Mouse (Mus musculus) testis, postnatal 10 days (tissue): ENCODE data around the gene Bcl2.

Experiments used
- DNase-seq: peaks from one replicate; pipeline ENCODE4 v3.0.0; 2021; ENCODE audit warnings: low spot score

Gene Bcl2

DNA sequence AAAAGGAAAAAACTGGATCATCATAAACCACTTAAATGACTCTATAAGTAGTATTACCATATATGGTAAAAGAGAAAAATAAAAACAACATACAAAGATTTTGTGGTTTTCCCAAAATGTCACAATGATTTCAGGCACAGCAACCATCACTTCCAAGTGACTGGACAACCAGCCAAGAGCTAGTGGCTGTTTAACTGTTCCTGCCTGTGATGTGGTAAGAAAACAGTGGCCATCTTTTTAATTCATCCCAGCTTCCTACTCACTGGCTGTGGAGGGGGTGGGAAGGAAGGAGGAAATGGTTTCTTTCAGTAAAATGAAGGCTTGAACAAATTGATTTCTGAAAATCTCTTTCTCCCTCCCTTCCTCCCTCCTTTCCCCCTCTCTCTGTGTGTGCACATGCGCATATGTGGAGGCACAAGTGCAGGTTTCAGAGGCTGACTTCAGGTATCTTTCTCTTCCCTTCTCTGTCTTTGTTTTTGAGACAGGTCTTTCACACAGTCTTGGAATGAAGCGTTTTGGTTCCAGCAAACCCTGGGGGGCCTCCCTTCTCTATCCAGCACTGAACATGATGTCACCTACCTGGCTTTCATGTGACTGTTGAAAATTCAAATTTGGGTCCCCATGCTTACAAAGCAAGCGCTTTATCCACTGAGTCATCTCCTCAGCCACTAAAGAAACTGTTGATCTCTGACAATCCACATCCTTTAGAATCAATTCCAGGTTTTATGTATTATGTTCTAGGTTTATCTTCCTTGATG, 93.7 kb downstream of the Bcl2 start:
- no peak for DNase-seq

DNA sequence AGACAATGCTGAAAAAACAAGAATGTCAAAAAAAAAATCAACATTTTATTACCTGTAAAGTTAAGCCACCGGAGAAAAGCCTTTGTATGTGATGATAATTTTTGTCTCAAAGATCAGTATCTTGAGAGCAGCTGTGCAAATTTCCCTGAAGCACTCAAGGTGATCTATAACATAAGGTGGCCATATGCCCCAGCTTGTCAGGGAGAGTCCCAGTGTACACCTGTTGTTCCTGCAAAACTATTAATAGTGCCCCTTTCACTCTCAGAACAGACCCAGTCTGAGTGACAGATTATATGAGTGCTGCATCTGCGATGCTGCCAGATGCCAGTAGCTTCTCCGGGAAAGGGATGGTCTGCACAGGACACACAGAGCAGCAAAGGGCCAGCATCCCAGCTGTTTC, 95.3 kb downstream of the Bcl2 start:
- no peak for DNase-seq

DNA sequence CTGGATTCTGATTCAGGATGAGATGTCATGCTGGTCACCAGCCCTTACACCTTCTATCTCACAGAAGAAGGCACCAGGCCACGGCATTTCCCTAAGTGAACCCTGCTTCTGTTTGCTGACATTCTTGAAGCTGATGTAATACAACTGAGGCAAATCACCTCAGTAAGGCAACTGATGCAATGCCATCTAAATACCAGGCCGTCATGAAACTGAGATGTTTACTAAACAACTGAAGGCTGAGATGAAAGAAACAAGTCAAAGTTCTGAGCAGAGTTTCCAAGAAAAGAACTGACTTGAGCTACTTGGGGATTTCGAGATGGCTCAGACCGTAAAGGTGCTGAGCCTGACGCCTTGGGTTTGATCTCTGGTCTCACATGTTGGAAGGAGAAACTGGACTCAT, 97.1 kb downstream of the Bcl2 start:
- DNase-seq = no peak

DNA sequence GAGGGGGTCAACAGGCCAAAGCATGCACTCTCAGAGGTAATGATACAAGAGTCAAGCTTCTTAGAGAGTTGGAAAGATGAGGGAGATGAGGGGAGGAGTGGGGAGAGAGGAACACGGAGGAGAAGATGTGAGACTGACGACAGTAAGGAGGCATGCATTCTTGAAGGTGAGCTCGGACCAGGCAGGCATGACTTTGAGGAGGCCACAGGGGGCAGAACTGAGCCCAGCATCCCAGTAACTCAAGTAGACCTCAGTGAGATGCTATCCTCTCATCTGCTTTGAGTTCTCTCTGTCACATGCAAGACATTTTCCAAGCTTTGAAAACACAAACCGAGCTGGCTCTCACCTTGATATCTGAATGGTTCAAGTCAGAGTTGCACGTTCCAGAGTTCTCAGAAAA, 100.7 kb downstream of the Bcl2 start:
- no peak for DNase-seq

GRCm38 (mm10) chr1:106612166-106613031, 101.7 kb downstream of the Bcl2 start:
- no peak for DNase-seq

DNA sequence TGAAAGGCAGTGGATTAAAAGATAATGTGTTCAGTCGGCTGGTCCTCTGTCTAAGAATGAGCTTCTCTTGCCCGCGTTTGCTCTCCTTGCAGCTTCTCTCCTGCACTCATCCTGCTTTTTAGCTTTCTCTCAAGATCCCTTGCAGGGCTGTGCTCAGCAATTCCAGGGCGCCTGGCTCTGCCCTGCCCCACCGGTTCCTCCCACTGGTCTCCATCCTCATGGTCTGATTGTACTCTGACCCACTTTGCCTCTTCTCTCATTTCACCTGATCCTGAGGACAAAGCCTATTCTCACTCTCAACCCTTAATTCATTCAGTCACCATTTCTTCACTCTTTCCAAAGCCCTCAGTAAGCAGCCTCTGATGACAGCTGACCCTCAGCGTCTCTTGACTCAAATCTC, 102.8 kb downstream of the Bcl2 start:
- no peak for DNase-seq

GRCm38 (mm10) chr1:106608098-106608778, 105.8 kb downstream of the Bcl2 start:
- DNase-seq = no peak

- DNase-seq = no peak
Observed at GRCm38 (mm10) chr1:106606951-106607350, 107.1 kb downstream of the Bcl2 start.

DNA sequence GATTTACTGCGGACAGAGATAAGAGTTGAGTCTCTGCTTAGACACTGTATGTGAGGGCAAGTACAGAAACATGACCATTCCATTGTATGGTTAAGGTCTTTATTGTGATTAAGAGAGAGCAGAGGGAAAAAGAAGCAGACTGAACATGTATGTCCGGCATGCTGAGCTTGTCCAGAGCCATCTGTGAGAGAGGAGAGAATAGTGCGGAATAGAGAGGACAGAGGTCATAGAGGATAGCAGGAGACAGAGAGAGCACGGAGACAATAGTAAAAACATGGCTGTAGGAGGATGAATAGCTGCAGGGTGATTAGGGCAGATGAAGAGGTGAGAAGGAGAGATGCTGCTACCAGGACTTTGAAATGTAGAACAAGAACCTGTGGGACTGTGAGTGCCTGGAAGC, 110.7 kb downstream of the Bcl2 start:
- no peak for DNase-seq

GRCm38 (mm10) chr1:106602941-106603340, 111.1 kb downstream of the Bcl2 start:
- DNase-seq = no peak

DNA sequence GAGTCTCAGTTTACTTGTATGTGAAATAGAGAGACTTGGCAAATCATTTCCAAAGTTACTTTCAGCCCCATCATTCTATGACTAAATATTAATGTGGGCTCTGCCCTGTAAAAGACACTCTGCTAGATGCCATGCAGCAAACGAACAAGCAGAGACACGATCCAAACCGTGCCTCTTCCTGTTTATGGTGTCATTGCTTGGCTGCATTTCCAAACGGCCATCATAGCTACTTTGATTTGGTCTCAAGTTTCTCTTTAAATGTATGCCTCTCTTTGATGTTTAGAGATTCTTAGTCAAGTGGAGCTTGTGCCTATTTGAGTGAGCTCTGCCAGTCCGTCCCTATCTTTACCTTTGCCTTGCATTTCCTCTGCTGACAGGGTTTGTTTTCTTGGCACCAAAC, 111.5 kb downstream of the Bcl2 start:
- DNase-seq = no peak

- DNase-seq = no peak
Observed at GRCm38 (mm10) chr1:106601247-106601646, 112.8 kb downstream of the Bcl2 start.

- DNase-seq = no peak
Observed at GRCm38 (mm10) chr1:106600841-106601240, 113.2 kb downstream of the Bcl2 start.

- no peak for DNase-seq
Observed at GRCm38 (mm10) chr1:106598292-106598583, 115.8 kb downstream of the Bcl2 start.

GRCm38 (mm10) chr1:106597575-106598291, 116.3 kb downstream of the Bcl2 start:
- DNase-seq = no peak

GRCm38 (mm10) chr1:106596380-106596779, 117.7 kb downstream of the Bcl2 start:
- DNase-seq = no peak

- no peak for DNase-seq
Observed at GRCm38 (mm10) chr1:106595286-106595885, 118.7 kb downstream of the Bcl2 start.

- DNase-seq = no peak
Observed at GRCm38 (mm10) chr1:106591180-106591774, 122.8 kb downstream of the Bcl2 start.

DNA sequence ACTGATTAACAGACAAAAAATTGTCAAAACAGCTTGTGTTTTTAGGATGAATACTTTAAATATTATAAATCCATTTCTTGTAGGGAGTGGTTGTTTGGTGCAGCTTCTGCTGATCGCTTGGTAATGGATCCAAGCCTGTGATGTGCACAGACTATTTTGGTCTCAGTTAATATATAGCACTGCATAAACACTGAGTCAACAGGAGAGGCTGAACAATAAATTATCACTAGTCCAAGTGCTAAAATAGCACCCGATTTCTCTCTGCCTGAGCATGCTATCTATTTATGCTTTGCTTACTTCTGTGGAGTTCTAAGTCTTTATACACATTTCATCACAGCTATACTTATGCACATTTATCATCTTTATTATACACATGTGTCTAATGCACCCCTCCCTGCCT, 124.9 kb downstream of the Bcl2 start:
- no peak for DNase-seq

- DNase-seq = no peak
Observed at GRCm38 (mm10) chr1:106587866-106588470, 126.1 kb downstream of the Bcl2 start.

GRCm38 (mm10) chr1:106586761-106587160, 127.3 kb downstream of the Bcl2 start:
- no peak for DNase-seq
